Mouse (Mus musculus): ENCODE results near the gene Exoc3l2. TPM values are rescaled to one million over a fixed set of nuclear protein-coding genes. Genes with fewer than 3 reads are reported as not detected.

Gene Exoc3l2
- polyA plus RNA-seq, 1 experiment: 1.0 TPM

DNA sequence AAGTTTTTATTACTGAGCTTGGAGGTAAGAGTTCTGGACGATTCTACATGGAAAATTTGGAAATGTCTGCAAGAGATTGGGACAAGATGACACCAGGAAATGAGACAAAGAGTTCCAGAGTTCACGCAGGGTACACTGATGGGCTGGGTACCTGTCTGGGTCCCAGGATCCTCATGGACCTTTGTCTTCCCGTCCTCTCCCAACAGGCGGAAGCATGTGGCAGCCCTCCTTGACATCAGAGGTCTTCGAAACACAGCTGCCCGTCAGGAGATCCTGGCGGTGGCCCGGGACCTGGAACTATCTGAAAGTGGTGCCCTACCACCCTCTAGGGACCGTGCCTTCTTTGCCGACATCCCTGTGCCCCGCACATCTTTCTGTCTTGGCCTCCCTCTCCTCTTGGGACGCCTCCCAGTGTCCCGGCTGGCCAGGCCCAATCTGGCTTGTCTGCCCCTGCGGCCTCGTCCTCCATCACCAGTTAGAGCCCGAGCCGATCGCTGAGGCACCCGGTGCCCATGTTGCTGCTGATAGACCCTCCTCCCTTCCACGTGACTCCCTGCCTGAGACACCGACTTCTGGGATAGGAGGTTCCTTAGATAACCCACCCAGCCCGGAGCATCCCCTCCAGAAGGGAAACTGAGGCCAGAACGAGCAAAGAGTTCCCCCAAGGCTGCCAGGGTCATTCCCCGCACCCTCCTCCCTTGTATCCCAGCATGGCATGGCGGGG is 31.8 kb downstream of the Exoc3l2 start:
- TF ChIP-seq POLR2A (IDR thresholded peaks at IDR 0.05; ENCODE audit: borderline replicate concordance, extremely low read depth, insufficient read depth, insufficient read length, poor library complexity, severe bottlenecking): no peak
- no peak for DNase-seq (ENCODE audit: low read depth)

- no peak for TF ChIP-seq CTCF (IDR thresholded peaks at IDR 0.05; ENCODE audit: borderline replicate concordance, extremely low read depth, insufficient read depth, insufficient read length)
- TF ChIP-seq POLR2A (IDR thresholded peaks at IDR 0.05; ENCODE audit: borderline replicate concordance, extremely low read depth, insufficient read depth, insufficient read length, poor library complexity, severe bottlenecking): no peak
- no peak for DNase-seq (ENCODE audit: low read depth)
Measured at GRCm38 (mm10) chr7:19495521-19496213, 32.5 kb downstream of the Exoc3l2 start.

- DNase-seq (ENCODE audit: low read depth): no peak
- TF ChIP-seq POLR2A (IDR thresholded peaks at IDR 0.05; ENCODE audit: borderline replicate concordance, extremely low read depth, insufficient read depth, insufficient read length, poor library complexity, severe bottlenecking) (no peak), CTCF (IDR thresholded peaks at IDR 0.05; ENCODE audit: borderline replicate concordance, extremely low read depth, insufficient read depth, insufficient read length) (no peak)
Measured at GRCm38 (mm10) chr7:19496214-19496555, 33.1 kb downstream of the Exoc3l2 start.

DNA sequence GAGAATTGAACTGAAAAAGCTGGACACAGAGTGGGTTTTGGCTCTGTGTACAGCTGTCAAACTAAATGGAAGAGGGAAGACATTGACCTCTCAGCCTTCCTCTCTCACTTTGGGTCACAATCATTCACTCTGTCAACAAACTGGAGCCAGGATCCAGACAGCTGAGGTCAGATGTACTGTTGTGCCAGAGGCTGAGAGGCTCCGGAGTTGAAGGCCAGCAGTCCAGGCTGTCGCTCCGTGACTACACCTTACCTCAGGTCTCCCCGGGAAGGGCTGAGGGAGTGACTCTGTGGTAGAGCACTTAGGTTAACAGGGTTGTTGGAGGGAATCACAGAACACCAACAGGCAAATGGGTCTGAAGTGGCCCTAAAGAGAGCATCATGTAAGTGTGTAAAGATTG is 35.2 kb downstream of the Exoc3l2 start:
- TF ChIP-seq CTCF (IDR thresholded peaks at IDR 0.05; ENCODE audit: borderline replicate concordance, extremely low read depth, insufficient read depth, insufficient read length) (no peak), POLR2A (IDR thresholded peaks at IDR 0.05; ENCODE audit: borderline replicate concordance, extremely low read depth, insufficient read depth, insufficient read length, poor library complexity, severe bottlenecking) (no peak)
- no peak for DNase-seq (ENCODE audit: low read depth)

GRCm38 (mm10) chr7:19500420-19501363 is 37.6 kb downstream of the Exoc3l2 start:
- no peak for DNase-seq (ENCODE audit: low read depth)
- TF ChIP-seq POLR2A (IDR thresholded peaks at IDR 0.05; ENCODE audit: borderline replicate concordance, extremely low read depth, insufficient read depth, insufficient read length, poor library complexity, severe bottlenecking): no peak
- TF ChIP-seq CTCF (IDR thresholded peaks at IDR 0.05; ENCODE audit: borderline replicate concordance, extremely low read depth, insufficient read depth, insufficient read length): no peak

GRCm38 (mm10) chr7:19501658-19502057 is 38.5 kb downstream of the Exoc3l2 start:
- TF ChIP-seq CTCF (IDR thresholded peaks at IDR 0.05; ENCODE audit: borderline replicate concordance, extremely low read depth, insufficient read depth, insufficient read length) (no peak), POLR2A (IDR thresholded peaks at IDR 0.05; ENCODE audit: borderline replicate concordance, extremely low read depth, insufficient read depth, insufficient read length, poor library complexity, severe bottlenecking) (no peak)
- no peak for DNase-seq (ENCODE audit: low read depth)

DNA sequence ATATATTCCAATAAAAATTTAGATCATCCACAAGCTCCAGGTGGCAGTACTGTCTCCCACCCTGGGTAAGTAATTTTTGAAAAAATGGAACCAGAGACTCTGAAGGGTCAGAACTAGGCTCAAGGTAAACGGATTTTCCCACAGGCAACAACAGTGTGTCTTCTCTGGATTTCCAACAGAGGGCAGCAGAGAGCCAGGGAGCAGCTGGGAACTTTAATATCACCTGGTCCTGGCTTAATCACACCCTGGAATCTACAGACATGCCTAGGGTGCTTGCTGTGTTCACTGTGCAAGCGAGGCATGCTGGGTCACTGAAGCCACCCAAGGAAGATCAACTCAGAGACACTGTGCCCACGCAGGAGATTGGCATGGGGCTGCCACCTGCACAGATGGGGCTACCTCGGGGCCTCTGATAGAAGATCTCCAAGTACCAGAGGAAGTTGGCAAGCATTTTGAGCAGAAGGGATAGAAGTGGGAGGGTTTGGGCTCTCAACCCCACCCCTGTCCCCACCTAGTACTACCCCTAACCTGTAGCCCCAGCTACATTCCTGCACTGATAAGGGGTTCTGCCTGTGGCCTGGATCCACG is 40.4 kb downstream of the Exoc3l2 start:
- TF ChIP-seq POLR2A (IDR thresholded peaks at IDR 0.05; ENCODE audit: borderline replicate concordance, extremely low read depth, insufficient read depth, insufficient read length, poor library complexity, severe bottlenecking) (no peak), CTCF (IDR thresholded peaks at IDR 0.05; ENCODE audit: borderline replicate concordance, extremely low read depth, insufficient read depth, insufficient read length) (peak; percentile 84)
- DNase-seq (ENCODE audit: low read depth): peak; percentile 58

GRCm38 (mm10) chr7:19506326-19506725 is 43.2 kb downstream of the Exoc3l2 start:
- peak; percentile 9; the same call in 1 of the 2 replicates for TF ChIP-seq CTCF (IDR thresholded peaks at IDR 0.05; ENCODE audit: borderline replicate concordance, extremely low read depth, insufficient read depth, insufficient read length)
- TF ChIP-seq POLR2A (IDR thresholded peaks at IDR 0.05; ENCODE audit: borderline replicate concordance, extremely low read depth, insufficient read depth, insufficient read length, poor library complexity, severe bottlenecking): no peak
- DNase-seq (ENCODE audit: low read depth): no peak

GRCm38 (mm10) chr7:19506969-19507611 is 44.0 kb downstream of the Exoc3l2 start:
- TF ChIP-seq CTCF (IDR thresholded peaks at IDR 0.05; ENCODE audit: borderline replicate concordance, extremely low read depth, insufficient read depth, insufficient read length): no peak
- 0 out of 2 replicates have a peak, but pooled peaks have one; percentile 35 for TF ChIP-seq POLR2A (IDR thresholded peaks at IDR 0.05; ENCODE audit: borderline replicate concordance, extremely low read depth, insufficient read depth, insufficient read length, poor library complexity, severe bottlenecking)
- peak; percentile 85 for DNase-seq (ENCODE audit: low read depth)

- no peak for DNase-seq (ENCODE audit: low read depth)
- TF ChIP-seq CTCF (IDR thresholded peaks at IDR 0.05; ENCODE audit: borderline replicate concordance, extremely low read depth, insufficient read depth, insufficient read length) (no peak), POLR2A (IDR thresholded peaks at IDR 0.05; ENCODE audit: borderline replicate concordance, extremely low read depth, insufficient read depth, insufficient read length, poor library complexity, severe bottlenecking) (no peak)
Measured at GRCm38 (mm10) chr7:19507612-19507981, 44.5 kb downstream of the Exoc3l2 start.

All from brain, embryonic 14.5 days (tissue).